Mouse (Mus musculus): ENCODE data around the gene Uox. TPM values are rescaled to one million over a fixed set of nuclear protein-coding genes. Genes with fewer than 3 reads are reported as not detected.
A peak's percentile ranks its signal among the peaks of the same experiment; 100 is the strongest.

Uox gene
- 0.70 and 3.1 TPM in 2 replicates for polyA plus RNA-seq (2015; fragmentation: Nextera tagmentation; extraction: Ambion mirVana)

DNA sequence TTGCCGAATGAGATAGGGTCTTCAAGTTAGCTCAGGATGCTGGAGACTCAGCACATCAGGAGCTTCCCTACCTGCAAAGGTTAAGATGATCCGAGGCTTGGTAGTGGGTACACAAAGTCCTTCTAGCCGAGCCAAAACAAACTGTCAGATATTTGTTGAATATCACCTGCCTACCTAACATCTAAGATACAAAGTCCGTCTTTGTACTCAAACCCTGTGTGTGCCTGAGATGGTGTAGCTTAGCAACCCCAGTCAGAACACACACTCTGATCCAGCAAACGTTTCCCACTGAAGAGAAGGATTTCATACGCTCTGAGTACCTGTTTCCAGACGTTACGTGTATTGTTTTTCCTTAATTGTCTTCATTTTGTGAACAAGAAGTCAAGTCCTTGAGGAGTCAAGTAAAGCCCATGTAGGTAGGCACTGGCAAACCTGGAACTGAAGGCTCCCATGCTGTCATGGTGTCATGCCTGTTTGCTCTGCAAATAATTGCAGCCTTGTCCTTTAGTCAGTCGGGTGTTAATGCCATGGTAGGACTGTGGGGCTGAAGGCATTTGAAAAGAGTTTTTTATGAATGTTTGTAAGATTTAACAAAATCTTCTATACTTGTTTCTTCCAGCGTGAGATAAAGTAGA lies at the start of gene Uox:
Uox (plus strand) TSS at position 279 of the 635 bp plus-strand sequence.
- no peaks in the 10 kb centered on the region for H3K4me1 ChIP-seq (replicated peaks)
- no peaks in the 10 kb centered on the region for H3K36me3 ChIP-seq
- H3K9ac ChIP-seq = no peak within 1 kb of the TSS
- no peak within 1 kb of the TSS for H3K27ac ChIP-seq
- no peak within 1 kb of the TSS for H3K4me3 ChIP-seq (replicated peaks)
- 64% methylated on average over 10 of the region's 10 CpGs for WGBS
- ATAC-seq = peak; percentile 43; the same call in 1 of the 2 replicates
- no peaks in the 10 kb centered on the region for H3K27me3 ChIP-seq (replicated peaks)
- H3K4me2 ChIP-seq (replicated peaks) = no peak within 1 kb of the TSS
- no peaks in the 10 kb centered on the region for H3K9me3 ChIP-seq

DNA sequence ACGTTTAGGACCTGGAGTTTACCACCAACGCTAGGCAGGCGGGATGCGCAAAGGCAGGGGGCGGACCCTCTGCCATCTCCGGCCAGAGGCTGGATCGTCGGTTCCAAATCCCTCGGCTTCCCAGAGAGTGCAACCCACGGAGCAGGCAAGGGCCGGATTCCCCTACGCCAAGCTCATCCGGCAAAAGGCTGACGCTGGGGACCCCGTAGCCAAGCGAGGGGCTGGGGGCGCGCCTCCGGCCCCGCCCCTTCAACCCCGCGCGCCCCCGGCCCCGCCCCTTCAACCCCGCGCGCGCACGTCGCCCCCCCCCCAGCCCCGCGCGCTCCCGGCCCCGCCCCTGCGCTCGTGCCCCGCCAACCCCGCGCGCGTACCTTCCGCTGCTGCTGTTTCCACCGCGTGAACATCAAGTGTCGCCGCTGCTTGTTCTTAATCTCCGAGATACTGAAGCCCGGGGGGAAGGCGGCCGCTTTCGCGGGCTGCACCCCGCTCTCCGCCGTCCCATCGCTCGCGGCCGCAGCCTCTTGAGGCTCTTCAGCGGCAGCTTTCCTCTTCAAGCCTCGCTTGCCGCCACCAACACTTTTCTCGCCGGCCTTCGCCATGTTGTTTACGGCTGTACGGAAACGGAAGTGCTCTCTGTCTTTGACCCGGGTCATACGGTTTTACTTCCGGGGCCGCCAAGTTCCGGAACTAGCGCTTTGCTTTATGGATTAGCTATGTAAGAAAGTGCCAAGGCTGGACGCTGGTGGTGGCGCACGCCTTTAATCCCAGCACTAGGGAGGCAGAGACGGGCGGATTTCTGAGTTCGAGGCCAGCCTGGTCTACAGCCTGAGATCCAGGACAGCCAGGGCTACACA lies 49.2 kb upstream of the Uox start, which contains the start of gene Rpf1:
Rpf1 (minus strand) TSS at position 632 of the 854 bp plus-strand sequence.
- Histone ChIP-seq H3K27ac (peak within 1 kb of the TSS; percentile 99), H3K9me3 (no peaks in the 10 kb centered on the region), H3K9ac (peak within 1 kb of the TSS; percentile 71), H3K36me3 (peaks cover 10% of the 10 kb centered on the region; the same call in 1 of the 2 replicates), H3K4me2 (replicated peaks) (peak within 1 kb of the TSS; percentile 64), H3K27me3 (replicated peaks) (no peaks in the 10 kb centered on the region), H3K4me3 (replicated peaks) (peak within 1 kb of the TSS; percentile 75), H3K4me1 (replicated peaks) (no peaks in the 10 kb centered on the region)
- under 1% methylated on average over 57 of the region's 82 CpGs for WGBS
- ATAC-seq = peak; percentile 97

DNA sequence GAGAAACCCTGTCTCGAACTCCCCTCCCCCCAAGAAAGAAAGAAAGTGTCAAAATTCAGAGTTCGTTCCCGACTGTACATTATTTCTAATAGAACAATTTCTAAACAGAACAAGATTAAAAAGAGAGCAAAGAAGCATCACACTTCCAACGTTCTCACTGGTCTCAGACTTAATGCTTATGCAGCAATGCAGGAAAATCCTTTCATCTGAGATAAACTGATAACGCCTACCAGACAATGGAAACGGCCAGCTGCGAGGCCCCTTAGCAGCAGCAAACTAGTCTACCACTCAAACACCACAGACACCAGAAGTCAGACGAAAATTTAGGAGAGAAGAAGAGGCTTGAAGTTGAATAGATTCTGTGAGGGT lies 48.6 kb upstream of the Uox start:
- WGBS = 11% methylated on average over 8 of the region's 8 CpGs

DNA sequence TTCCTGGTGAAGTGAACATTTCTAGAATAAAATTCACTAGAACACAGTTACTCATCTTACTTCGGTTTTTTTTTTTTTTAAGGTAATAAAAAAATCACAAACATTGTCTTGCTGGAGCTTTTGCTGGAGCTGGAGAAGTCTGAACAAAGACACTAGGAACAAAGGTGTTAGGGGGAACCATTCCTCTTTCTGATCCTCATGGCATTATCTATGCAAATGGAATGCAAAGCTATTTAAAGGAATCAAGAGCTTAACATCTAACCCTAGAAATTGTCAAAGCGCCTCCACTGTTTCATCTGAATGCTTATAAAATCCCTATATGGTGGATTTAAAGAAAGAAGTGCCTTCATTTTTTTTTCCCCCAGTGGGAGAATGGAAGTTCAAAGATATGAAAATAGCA lies 41.9 kb upstream of the Uox start:
- no peaks in the 10 kb centered on the region for H3K36me3 ChIP-seq
- H3K27me3 ChIP-seq (replicated peaks) = no peaks in the 10 kb centered on the region
- WGBS = 48% methylated on average over 2 of the region's 2 CpGs
- no peak overlapping the region for H3K27ac ChIP-seq
- H3K9me3 ChIP-seq = no peaks in the 10 kb centered on the region
- H3K4me3 ChIP-seq (replicated peaks) = no peak overlapping the region
- no peak for ATAC-seq
- no peak overlapping the region for H3K9ac ChIP-seq
- H3K4me1 ChIP-seq (replicated peaks) = no peaks in the 10 kb centered on the region
- no peak overlapping the region for H3K4me2 ChIP-seq (replicated peaks)

More for the DNA sequence above, 48.6 kb upstream of the Uox start:
- no peak; the same call in 1 of the 2 replicates for ATAC-seq
- peak overlapping the region; percentile 71 for H3K9ac ChIP-seq
- no peaks in the 10 kb centered on the region for H3K27me3 ChIP-seq (replicated peaks)
- H3K4me3 ChIP-seq (replicated peaks) = peak overlapping the region; percentile 75
- H3K4me1 ChIP-seq (replicated peaks) = no peaks in the 10 kb centered on the region
- H3K27ac ChIP-seq = peak overlapping the region; percentile 99
- H3K4me2 ChIP-seq (replicated peaks) = peak overlapping the region; percentile 64
- peaks cover 10% of the 10 kb centered on the region; the same call in 1 of the 2 replicates for H3K36me3 ChIP-seq
- H3K9me3 ChIP-seq = no peaks in the 10 kb centered on the region

DNA sequence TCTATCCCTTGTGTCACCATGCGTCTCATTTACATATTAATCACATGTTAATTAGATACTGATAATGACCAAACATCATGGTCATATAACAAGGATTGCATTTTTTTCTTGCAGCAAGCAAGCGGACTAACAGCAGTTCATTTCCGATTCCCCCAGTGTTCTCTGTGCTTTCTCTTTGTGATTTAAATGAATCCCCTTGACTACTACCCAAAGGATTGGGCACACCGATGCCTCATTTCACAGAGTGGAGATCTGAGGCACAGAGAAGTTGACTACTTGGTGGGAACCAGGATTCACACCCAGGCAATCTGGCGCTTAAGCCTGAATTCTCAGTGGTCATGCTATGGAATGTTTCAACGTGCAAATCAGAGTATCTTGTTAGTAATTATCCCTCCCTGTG lies 35.2 kb upstream of the Uox start:
- Histone ChIP-seq H3K4me3 (replicated peaks) (no peak overlapping the region), H3K9ac (no peak overlapping the region), H3K4me1 (replicated peaks) (no peaks in the 10 kb centered on the region), H3K4me2 (replicated peaks) (no peak overlapping the region), H3K27me3 (replicated peaks) (no peaks in the 10 kb centered on the region), H3K27ac (no peak overlapping the region), H3K36me3 (no peaks in the 10 kb centered on the region), H3K9me3 (no peaks in the 10 kb centered on the region)
- no peak for ATAC-seq
- WGBS = 63% methylated on average over 6 of the region's 6 CpGs

DNA sequence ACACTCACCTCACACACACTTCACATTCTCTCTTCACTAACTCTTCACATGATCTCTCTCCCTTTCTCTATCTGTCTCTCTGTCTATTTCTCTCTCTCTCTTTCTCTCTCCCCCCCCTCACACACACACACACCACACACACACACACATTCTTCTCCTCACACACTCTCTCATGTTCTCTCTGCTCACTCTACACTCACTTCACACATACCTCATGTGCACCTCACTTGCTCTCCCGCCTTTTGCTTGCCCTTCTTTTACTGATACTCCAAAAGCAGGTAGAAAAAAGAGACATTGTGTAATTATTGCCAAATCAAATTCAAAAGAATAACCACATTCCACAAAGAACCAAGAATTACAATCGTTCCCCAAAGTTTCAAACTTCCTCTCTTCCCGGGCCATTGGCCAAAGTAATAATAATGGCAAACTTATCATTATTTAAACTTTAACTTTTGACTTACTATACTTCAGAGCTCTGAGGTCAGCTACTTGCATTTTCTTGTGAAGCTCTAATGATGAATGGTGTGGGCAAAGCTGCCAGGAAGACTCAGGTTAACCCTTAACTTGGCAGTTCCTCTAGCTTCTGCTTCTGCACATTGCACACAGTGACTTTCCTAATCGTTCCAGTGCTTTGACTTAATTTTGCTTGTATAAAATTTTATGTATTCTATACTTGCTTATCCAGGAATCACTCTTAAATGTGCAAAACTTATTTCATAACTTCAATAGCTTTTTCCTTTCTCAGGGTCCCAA lies 29.5 kb upstream of the Uox start:
- ATAC-seq = no peak
- no peak overlapping the region for H3K9ac ChIP-seq
- no peak overlapping the region for H3K4me2 ChIP-seq (replicated peaks)
- no peak overlapping the region for H3K4me3 ChIP-seq (replicated peaks)
- H3K9me3 ChIP-seq = no peaks in the 10 kb centered on the region
- no peaks in the 10 kb centered on the region for H3K4me1 ChIP-seq (replicated peaks)
- WGBS = 53% methylated on average over 4 of the region's 4 CpGs
- no peaks in the 10 kb centered on the region for H3K27me3 ChIP-seq (replicated peaks)
- no peak overlapping the region for H3K27ac ChIP-seq
- H3K36me3 ChIP-seq = no peaks in the 10 kb centered on the region

DNA sequence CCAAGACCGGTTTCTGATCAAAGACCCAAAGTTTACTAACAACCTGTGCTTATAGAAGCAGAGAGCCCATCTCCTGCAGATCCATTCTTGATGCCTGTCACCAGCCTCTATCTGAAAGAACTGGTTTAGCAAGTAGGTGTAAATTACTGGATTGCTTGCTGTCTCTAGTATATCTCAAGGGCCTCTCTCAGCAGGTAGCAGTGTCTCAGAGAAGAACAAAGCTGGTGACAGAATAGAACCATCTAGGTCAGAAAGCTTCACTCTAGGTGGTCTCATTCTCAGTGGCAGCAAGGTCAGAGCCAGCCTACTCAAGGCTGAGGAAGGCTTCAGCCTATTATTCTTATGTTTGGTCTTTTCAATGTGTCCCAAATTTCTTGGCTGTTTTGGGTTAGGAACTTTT lies 26.6 kb upstream of the Uox start:
- Histone ChIP-seq H3K4me1 (replicated peaks) (no peaks in the 10 kb centered on the region), H3K9ac (no peak overlapping the region), H3K9me3 (no peaks in the 10 kb centered on the region), H3K27me3 (replicated peaks) (no peaks in the 10 kb centered on the region), H3K4me2 (replicated peaks) (no peak overlapping the region), H3K4me3 (replicated peaks) (no peak overlapping the region), H3K36me3 (no peaks in the 10 kb centered on the region), H3K27ac (no peak overlapping the region)
- no peak for ATAC-seq
- WGBS = 23% methylated on average over 1 of the region's 1 CpGs

DNA sequence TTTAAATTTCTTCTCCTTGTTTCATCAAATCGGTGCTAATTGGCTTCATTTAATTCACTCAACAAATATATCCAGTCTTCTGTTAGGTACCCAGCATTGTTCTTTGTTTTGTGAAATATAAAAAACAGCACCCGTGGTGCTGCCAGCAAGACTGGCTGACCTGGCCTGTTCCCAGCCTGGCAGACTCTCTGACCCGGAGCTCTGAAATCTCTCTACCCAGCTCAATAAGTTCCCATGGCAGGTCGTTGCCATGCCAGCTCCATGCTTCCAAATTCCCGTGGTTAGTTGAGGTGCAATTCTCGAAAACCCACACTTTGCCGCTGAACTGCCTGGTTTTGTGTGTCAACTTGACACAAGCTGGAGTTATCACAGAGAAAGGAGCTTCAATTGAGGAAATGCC lies 15.4 kb upstream of the Uox start:
- H3K9ac ChIP-seq = no peak overlapping the region
- H3K4me3 ChIP-seq (replicated peaks) = no peak overlapping the region
- H3K27ac ChIP-seq = no peak overlapping the region
- H3K9me3 ChIP-seq = no peaks in the 10 kb centered on the region
- no peak for ATAC-seq
- 85% methylated on average over 7 of the region's 7 CpGs for WGBS
- H3K27me3 ChIP-seq (replicated peaks) = no peaks in the 10 kb centered on the region
- no peak overlapping the region for H3K4me2 ChIP-seq (replicated peaks)
- H3K4me1 ChIP-seq (replicated peaks) = no peaks in the 10 kb centered on the region
- no peaks in the 10 kb centered on the region for H3K36me3 ChIP-seq

DNA sequence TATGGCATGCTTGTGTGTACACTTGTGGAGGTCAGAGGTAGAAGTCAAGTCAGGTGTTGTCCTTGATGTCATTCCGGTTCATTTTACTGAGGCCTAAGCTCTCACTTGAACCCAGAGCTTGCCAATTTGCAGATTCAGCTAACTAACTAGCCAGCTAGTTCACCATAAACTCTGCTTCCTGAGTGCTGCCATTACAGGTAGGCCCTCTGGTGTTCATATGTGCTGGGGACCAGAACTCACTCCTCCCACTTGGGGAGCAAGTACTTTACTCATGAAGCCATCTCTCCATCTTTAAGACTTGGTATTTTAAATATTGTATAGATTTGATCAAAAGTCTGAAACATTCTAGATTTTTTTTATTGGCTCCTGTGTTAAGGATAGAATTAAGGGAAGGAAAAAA lies 13.7 kb upstream of the Uox start:
- no peak for ATAC-seq
- Histone ChIP-seq H3K27me3 (replicated peaks) (no peaks in the 10 kb centered on the region), H3K4me3 (replicated peaks) (no peak overlapping the region), H3K9ac (no peak overlapping the region), H3K4me1 (replicated peaks) (no peaks in the 10 kb centered on the region), H3K27ac (no peak overlapping the region), H3K36me3 (no peaks in the 10 kb centered on the region), H3K9me3 (no peaks in the 10 kb centered on the region), H3K4me2 (replicated peaks) (no peak overlapping the region)
- WGBS = 88% methylated on average over 1 of the region's 1 CpGs

DNA sequence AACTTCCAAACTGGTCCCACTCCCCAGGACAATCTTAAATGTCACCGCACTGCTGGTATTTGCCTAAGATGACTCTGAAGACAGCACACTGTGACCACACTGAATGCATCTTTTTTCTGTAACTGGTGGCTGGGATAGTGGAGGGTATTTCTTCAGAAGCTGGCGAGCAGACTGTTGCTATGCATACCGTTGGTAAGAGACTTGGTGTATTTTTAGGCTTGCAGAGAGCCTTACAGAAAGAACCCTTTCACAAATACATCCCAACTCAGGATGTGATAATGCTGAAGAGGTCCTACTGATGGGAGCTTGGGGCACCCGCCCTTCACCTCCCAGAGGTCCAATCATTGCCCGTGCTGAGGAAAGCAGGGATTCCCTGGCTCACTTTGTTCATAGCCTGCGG lies 12.7 kb upstream of the Uox start:
- H3K4me3 ChIP-seq (replicated peaks) = no peak overlapping the region
- no peaks in the 10 kb centered on the region for H3K4me1 ChIP-seq (replicated peaks)
- H3K27ac ChIP-seq = no peak overlapping the region
- no peaks in the 10 kb centered on the region for H3K36me3 ChIP-seq
- no peak for ATAC-seq
- no peak overlapping the region for H3K9ac ChIP-seq
- H3K4me2 ChIP-seq (replicated peaks) = no peak overlapping the region
- H3K27me3 ChIP-seq (replicated peaks) = no peaks in the 10 kb centered on the region
- no peaks in the 10 kb centered on the region for H3K9me3 ChIP-seq
- WGBS = 80% methylated on average over 6 of the region's 6 CpGs

DNA sequence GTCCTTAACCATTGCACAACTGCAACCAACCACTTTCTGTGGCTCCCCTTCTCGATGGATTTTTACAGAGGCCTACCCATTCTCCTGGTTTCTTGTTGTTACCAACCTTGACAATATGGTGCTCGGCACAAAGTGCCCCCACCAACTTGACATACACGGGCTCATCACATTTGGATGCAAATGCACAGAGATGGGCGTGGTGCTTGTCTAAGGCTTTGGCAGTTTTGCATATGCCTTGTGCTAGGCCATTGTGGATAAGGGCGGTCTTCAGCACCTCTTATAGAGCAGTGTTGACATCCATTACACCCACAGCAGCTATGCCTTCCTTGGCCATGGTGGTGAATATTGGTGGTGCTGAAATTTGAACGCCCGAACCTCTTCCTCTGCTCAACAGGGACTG lies 7.3 kb upstream of the Uox start:
- Histone ChIP-seq H3K27ac (no peak overlapping the region), H3K36me3 (no peaks in the 10 kb centered on the region), H3K4me3 (replicated peaks) (no peak overlapping the region), H3K4me1 (replicated peaks) (no peaks in the 10 kb centered on the region), H3K9me3 (no peaks in the 10 kb centered on the region), H3K27me3 (replicated peaks) (no peaks in the 10 kb centered on the region), H3K9ac (no peak overlapping the region), H3K4me2 (replicated peaks) (no peak overlapping the region)
- no peak for ATAC-seq
- WGBS = 91% methylated on average over 7 of the region's 7 CpGs
